Mouse (Mus musculus): ENCODE results near the gene Olfr954.

Gene Olfr954

GRCm38 (mm10) chr9:39456401-39456800 lies at the start of gene Olfr954:
Olfr954 (plus strand) TSS chr9:39456701.
- in situ Hi-C loops (cut with MseI, MboI): no loop called here

- in situ Hi-C loops (cut with MseI, MboI): no loop called here
These were observed 29.5 kb upstream of the Olfr954 start, which contains the start of gene Olfr952 for GRCm38 (mm10) chr9:39427048-39427447. Olfr952 (minus strand) TSS chr9:39427148.

- in situ Hi-C loops (cut with MseI, MboI): loop anchor here in 1 of 2 experiments (5.0 kb wide), 1 partner anchor 40 kb away; no protein-coding TSS in a partner anchor
These were observed 15.3 kb downstream of the Olfr954 start, which contains the start of gene Olfr955 for GRCm38 (mm10) chr9:39471844-39472243. Olfr955 (minus strand) TSS chr9:39471944.

- in situ Hi-C loops (cut with MseI, MboI): no loop called here
These were observed 37.4 kb downstream of the Olfr954 start, which contains the start of gene Olfr44 for GRCm38 (mm10) chr9:39493895-39494294. Olfr44 (minus strand) TSS chr9:39493995.

- in situ Hi-C loops (cut with MseI, MboI): no loop called here
These were observed 52.5 kb downstream of the Olfr954 start for GRCm38 (mm10) chr9:39508998-39509397.

GRCm38 (mm10) chr9:39509412-39509811 lies 52.9 kb downstream of the Olfr954 start:
- in situ Hi-C loops (cut with MseI, MboI): no loop called here
